Mouse (Mus musculus): ENCODE measurements around the gene Zfyve21.

Gene Zfyve21

GRCm38 (mm10) chr12:111813766-111814617 is at the start of gene Zfyve21, which contains the start of gene Xrcc3:
TSS of gene Zfyve21 (plus strand) at chr12:111814170.
TSS of gene Xrcc3 (minus strand) at chr12:111813873.
- DNase-seq = peak; percentile 95

- DNase-seq = no peak
Measured at GRCm38 (mm10) chr12:111766313-111767236, 47.4 kb upstream of the Zfyve21 start.

GRCm38 (mm10) chr12:111768322-111768928 is 45.5 kb upstream of the Zfyve21 start:
- no peak for DNase-seq

GRCm38 (mm10) chr12:111769306-111769705 is 44.7 kb upstream of the Zfyve21 start:
- peak; percentile 65 for DNase-seq

GRCm38 (mm10) chr12:111769816-111770577 is 44.0 kb upstream of the Zfyve21 start:
- no peak for DNase-seq

GRCm38 (mm10) chr12:111770651-111771050 is 43.3 kb upstream of the Zfyve21 start:
- no peak for DNase-seq

- DNase-seq = no peak
Measured at GRCm38 (mm10) chr12:111774156-111774555, 39.8 kb upstream of the Zfyve21 start.

GRCm38 (mm10) chr12:111774845-111775244 is 39.1 kb upstream of the Zfyve21 start:
- no peak for DNase-seq

GRCm38 (mm10) chr12:111777919-111778318 is 36.1 kb upstream of the Zfyve21 start:
- DNase-seq = no peak

GRCm38 (mm10) chr12:111779544-111779943 is 34.4 kb upstream of the Zfyve21 start:
- DNase-seq = no peak

- no peak for DNase-seq
Measured at GRCm38 (mm10) chr12:111785174-111785573, 28.8 kb upstream of the Zfyve21 start.

- DNase-seq = no peak
Measured at GRCm38 (mm10) chr12:111787015-111787414, 27.0 kb upstream of the Zfyve21 start.

GRCm38 (mm10) chr12:111790090-111790489 is 23.9 kb upstream of the Zfyve21 start:
- no peak for DNase-seq

GRCm38 (mm10) chr12:111790631-111791030 is 23.3 kb upstream of the Zfyve21 start:
- DNase-seq = no peak

GRCm38 (mm10) chr12:111791474-111792104 is 22.4 kb upstream of the Zfyve21 start:
- DNase-seq = no peak

GRCm38 (mm10) chr12:111794102-111794501 is 19.9 kb upstream of the Zfyve21 start:
- DNase-seq = no peak

GRCm38 (mm10) chr12:111794526-111795179 is 19.3 kb upstream of the Zfyve21 start:
- DNase-seq = no peak

- DNase-seq = no peak
Measured at GRCm38 (mm10) chr12:111795180-111795895, 18.6 kb upstream of the Zfyve21 start.

- DNase-seq = no peak
Measured at GRCm38 (mm10) chr12:111797251-111797650, 16.7 kb upstream of the Zfyve21 start.

GRCm38 (mm10) chr12:111798493-111798892 is 15.5 kb upstream of the Zfyve21 start:
- no peak for DNase-seq
